Mouse (Mus musculus) inflammation-experienced regulatory T-cells, adult 16 weeks (primary cell): Measurements from ENCODE around the gene Rab26. TPM values are rescaled to one million over a fixed set of nuclear protein-coding genes. Genes with fewer than 3 reads are reported as not detected.

ENCODE experiments used
- polyA plus RNA-seq: library from polyadenylated mRNA; unstranded; fragments of 100-300 nt; shearing (Covaris generic); gene quantifications from one replicate; pipeline ENCODE4 v1.2.1, GENCODE M21; 2017

The Rab26 gene
- 13.7 TPM for polyA plus RNA-seq

DNA sequence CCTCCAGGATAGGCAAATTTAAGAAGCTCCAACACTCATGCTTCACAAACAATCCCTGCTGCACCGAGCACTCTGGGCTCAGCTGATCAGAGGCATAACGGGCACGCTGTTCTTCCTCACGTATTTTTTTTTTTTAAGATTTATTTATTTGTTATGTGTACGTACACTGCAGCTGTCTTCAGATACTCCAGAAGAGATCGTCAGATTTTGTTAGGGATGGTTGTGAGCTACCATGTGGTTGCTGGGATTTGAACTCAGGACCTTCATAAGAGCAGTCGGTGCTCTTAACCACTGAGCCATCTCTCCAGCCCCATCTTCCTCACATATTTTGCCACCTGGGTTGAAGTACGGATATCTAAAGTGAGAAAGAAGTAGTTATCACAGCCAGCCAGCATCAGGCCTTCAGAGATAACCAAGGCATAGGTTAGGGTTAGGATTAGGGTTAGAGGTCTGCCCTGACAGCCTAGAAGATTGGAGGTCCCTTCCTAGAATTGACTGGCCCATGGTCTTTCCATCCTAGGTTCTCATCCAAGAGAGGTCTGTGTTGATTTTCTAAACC lies at the start of gene Rab26:
Gene Rab26, minus strand, starts transcription at position 51 of the 559 bp plus-strand sequence.

DNA sequence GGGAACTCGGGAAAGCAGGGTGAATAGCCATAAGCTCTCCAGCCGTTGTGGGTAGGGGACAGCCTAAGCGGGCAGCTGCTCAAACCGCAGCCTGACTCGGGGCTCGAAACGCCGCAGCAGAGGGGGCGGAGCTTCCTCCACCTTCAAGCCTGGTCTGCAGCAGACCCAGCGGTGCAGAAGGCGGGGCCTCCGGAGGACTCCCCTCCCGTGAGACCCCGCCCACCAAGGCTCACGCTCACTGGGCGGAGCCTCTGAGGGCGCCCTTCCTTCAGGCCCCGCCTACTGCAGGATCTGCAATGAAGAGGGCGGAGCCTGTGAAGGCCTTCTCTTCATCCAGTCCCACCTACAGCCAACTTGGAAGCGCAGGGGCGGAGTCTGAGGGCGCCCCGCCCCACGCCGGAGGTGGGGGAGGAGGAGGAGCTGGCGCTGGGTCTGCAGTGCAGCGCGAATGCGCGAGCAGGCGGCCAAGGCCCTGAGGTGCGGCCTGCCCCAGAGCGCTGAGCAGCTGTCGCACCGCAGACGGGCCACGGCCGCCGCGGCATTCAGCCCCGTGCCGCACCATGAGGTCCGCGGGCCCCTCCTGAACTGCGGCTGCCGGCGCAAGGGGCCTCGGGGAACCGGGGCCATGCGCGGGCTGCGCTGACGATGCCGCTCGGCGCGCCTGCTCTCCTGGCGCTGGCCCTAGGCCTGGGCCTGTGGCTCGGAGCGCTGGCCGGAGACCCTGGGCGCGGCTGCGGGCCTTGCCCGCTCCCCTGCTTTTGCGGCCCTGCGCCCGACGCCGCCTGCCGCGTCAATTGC lies 15.8 kb upstream of the Rab26 start, which contains the start of gene Pkd1:
Gene Pkd1, plus strand, starts transcription at position 217 of the 798 bp plus-strand sequence.

DNA sequence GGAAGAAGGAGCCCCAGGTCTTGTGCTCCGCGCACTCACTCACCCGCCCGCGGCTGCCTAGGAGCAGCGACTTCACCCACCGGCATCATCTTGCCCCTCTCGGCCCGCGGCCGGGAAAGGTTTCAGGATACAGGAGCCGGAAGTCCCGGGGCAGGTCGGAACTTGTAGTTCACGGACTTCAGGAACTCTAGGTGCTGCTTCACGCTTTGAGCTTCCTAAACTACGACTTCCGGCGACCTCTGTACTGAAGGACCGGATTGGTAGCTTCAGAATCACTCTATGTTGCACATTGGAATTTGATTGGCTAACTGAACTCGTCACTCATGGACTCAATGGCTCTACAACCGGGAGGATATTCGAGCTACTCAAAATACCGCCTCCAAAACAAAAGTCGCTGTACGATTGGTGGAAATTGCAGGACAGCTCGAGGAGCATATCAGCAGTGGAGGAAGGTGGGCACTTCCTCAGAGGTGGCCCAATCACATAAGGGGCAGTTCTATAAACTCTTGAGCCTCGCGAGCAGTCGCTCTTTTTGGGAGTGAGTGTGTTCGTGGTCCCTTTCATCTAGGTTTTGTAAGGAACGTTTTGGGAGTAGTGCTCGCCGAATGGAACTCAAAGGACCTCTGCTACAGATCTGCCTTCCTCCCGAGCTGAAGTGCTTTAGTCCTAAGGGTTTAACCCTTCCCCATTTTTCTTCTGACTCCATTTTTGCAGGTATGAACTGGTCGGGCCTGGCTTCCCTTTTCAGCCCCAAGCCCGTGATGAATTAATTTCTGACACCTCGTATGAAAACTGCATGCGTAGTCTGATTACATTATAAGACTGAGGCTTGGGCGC lies 6.1 kb downstream of the Rab26 start, which contains the start of gene Traf7:
Gene Traf7, minus strand, starts transcription at position 216 of the 837 bp plus-strand sequence.

DNA sequence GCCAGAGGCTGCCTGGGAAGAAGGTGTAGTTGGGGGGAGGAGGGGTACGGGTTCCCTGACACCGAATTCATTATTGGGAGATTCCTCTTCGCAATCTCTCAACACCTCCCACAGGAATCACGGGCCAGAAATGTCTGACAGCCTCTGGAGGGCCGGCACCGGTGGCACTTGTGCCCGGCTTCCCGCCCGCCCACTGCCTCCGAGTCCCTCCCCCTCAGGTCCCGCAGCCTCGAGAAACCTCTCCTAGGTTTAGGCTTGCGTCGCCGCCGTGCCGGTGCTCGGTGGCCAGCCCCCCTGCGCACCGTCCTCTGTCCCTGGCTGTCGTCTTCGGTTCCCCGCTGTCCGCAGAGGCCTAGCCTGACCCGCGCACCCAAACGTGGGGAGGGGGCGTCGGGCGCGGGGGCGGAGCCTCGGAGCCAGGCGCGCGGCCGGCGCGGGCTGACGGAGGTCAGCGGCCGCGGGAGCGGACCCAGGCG lies 45.8 kb downstream of the Rab26 start, which contains the start of gene Caskin1:
Gene Caskin1, plus strand, starts transcription at position 416 of the 476 bp plus-strand sequence.

DNA sequence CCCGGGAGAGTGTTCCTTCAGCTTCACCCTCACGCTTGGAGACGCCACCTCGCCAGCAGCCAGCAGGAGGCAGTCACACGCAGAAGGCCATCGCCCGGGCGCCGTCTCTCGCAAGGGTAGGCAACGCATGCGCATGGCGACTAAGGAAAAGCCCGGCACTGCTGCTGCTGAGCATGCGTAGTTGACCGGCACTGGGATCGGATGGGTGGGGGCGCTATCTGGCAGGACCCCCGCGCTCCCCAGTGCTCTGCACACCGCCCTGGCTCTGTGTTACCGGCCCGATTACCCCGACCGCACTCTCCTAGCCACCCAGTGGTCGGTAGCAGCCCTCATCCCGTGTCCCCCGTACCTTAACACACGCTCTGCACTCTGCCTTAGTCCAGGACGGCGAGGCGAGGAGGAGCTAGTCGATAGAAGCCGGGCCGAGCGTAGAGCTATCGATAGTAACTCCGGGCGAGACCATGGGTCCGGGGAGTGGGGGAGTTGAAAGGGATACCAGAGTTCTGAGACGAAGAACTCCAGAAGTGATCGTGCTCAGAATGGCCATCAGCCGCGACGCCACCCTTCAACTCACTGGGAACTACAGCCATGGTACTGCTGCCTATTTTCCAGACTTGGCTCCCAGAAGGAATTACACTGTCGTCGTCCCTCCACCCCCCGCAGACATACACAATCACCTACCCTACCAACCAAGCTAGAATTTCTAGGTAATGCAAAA lies 55.2 kb downstream of the Rab26 start, which contains the start of gene Mlst8:
Gene Mlst8, minus strand, starts transcription at position 416 of the 718 bp plus-strand sequence.

Other genes with a start within 250 kb of the Rab26 start
- gene Abca17, start 183.1 kb downstream of the Rab26 start, polyA plus RNA-seq, result not detected
- 42.8 TPM for gene Abca3, start 182.3 kb downstream of the Rab26 start, polyA plus RNA-seq
- 211 TPM for gene Rnps1, start 119.6 kb downstream of the Rab26 start, polyA plus RNA-seq
- gene Eci1, start 107.6 kb downstream of the Rab26 start, polyA plus RNA-seq, result 95.3 TPM
- 6.8 TPM for gene Dnase1l2, start 91.1 kb downstream of the Rab26 start, polyA plus RNA-seq
- 91.5 TPM for gene E4f1, start 63.9 kb downstream of the Rab26 start, polyA plus RNA-seq
- 5.3 TPM for gene Pgp, start 63.8 kb downstream of the Rab26 start, polyA plus RNA-seq
- gene Bricd5, start 60.3 kb downstream of the Rab26 start, polyA plus RNA-seq, result 0.41 TPM
- gene Mlst8, start 55.1 kb downstream of the Rab26 start, polyA plus RNA-seq, result 31.0 TPM
- gene Caskin1, start 45.6 kb downstream of the Rab26 start, polyA plus RNA-seq, result 0.09 TPM
- gene Traf7, start 6.3 kb downstream of the Rab26 start, polyA plus RNA-seq, result 103 TPM
- 18.5 TPM for gene Pkd1, start 15.6 kb upstream of the Rab26 start, polyA plus RNA-seq
- 55.0 TPM for gene Tsc2, start 98.4 kb upstream of the Rab26 start, polyA plus RNA-seq
- gene Nthl1, start 98.5 kb upstream of the Rab26 start, polyA plus RNA-seq, result 7.6 TPM
- not detected for gene Slc9a3r2, start 116.1 kb upstream of the Rab26 start, polyA plus RNA-seq
- not detected for gene Npw, start 124.2 kb upstream of the Rab26 start, polyA plus RNA-seq
- 3.2 TPM for gene Zfp598, start 135.5 kb upstream of the Rab26 start, polyA plus RNA-seq
- gene Syngr3, start 155.7 kb upstream of the Rab26 start, polyA plus RNA-seq, result 0.68 TPM
- gene Gfer, start 161.9 kb upstream of the Rab26 start, polyA plus RNA-seq, result 12.2 TPM
- 3.8 TPM for gene Noxo1, start 162.0 kb upstream of the Rab26 start, polyA plus RNA-seq
- 67.3 TPM for gene Tbl3, start 173.4 kb upstream of the Rab26 start, polyA plus RNA-seq
- not detected for gene Rnf151, start 183.9 kb upstream of the Rab26 start, polyA plus RNA-seq
- gene Rps2, start 183.9 kb upstream of the Rab26 start, polyA plus RNA-seq, result 723 TPM
- gene Ndufb10, start 190.3 kb upstream of the Rab26 start, polyA plus RNA-seq, result 245 TPM
- gene Rpl3l, start 193.6 kb upstream of the Rab26 start, polyA plus RNA-seq, result not detected
- gene Msrb1, start 202.4 kb upstream of the Rab26 start, polyA plus RNA-seq, result 12.1 TPM
- gene Hs3st6, start 218.8 kb upstream of the Rab26 start, polyA plus RNA-seq, result not detected